Mouse (Mus musculus): ENCODE data around the gene Nsfl1c.

DNA sequence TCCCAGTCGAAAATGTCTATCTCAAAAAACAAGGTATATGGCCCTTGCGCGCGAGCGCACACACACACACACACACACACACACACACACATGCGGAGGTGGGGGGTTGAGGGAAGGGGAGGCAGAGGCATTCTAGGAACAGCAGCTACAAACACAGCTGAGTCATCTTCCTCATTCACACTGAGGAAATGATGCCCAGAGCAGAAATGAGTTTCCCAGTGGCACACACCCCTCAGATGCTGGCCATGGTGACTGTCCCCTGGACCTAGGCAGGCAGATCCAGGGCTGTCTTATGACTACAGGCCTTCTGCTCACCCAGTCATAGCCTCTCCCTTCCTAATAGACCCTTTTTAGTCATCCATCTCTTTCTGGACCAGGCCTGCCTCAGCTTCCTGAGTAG lies 39.6 kb downstream of the Nsfl1c start:
- TF ChIP-seq CTCF (IDR thresholded peaks at IDR 0.05; ENCODE audit: low read depth, low read length) = no peak
- no peak for TF ChIP-seq TAL1 (conservative IDR thresholded peaks at IDR 0.05; ENCODE audit: low read depth, low read length)
- no peak for TF ChIP-seq GATA2 (IDR thresholded peaks at IDR 0.05; ENCODE audit: borderline replicate concordance, low read depth, low read length)
